Mouse (Mus musculus) stomach, postnatal 0 days (tissue): ENCODE results near the gene Susd4.

Experiments used
- CTCF ChIP-seq: IDR thresholded peaks from 2 replicates; pipeline ENCODE4 v1.5.1; 2016; ENCODE audit warnings: antibody characterized with exemption, low read depth, mild to moderate bottlenecking, moderate library complexity
- EP300 ChIP-seq: optimal IDR thresholded peaks from 2 replicates; pipeline ENCODE3; 2016; ENCODE audit warnings: antibody characterized with exemption

GRCm38 (mm10) chr1:182861671-182862358 lies 98.2 kb downstream of the Susd4 start:
- TF ChIP-seq CTCF = no peak
- TF ChIP-seq EP300 = no peak
